Mouse (Mus musculus) MEL (cell line): ENCODE measurements at regions not wholly inside any gene's neighbourhood (a gene's known extent, or its start where the extent isn't known, plus 50 kb on each side); places are given as distances from the start of the nearest gene placed in this dataset.

Experiments
- CTCF ChIP-seq, 3 experiments: IDR thresholded peaks in 2 of 3; conservative IDR thresholded peaks in 1 of 3; 2 replicates each; pipeline ENCODE4 v1.5.1; 2011 to 2012; ENCODE audit warnings: low read length in 3 of 3, low read depth in 2 of 3, mild to moderate bottlenecking in 2 of 3, improper control_type of control experiment in 1 of 3, inconsistent platforms in 1 of 3, mixed read lengths in 1 of 3, moderate library complexity in 1 of 3; ENCODE audit not compliant: control insufficient read depth in 1 of 3, insufficient read depth in 1 of 3, poor library complexity in 1 of 3, severe bottlenecking in 1 of 3
- GATA1 ChIP-seq: IDR thresholded peaks from 2 replicates; pipeline ENCODE4 v1.6.1; 2011; ENCODE audit warnings: low read depth, low read length, improper control_type of control experiment
- HCFC1 ChIP-seq: IDR thresholded peaks from 2 replicates; pipeline ENCODE4 v1.6.1; 2012; ENCODE audit warnings: low read depth, mild to moderate bottlenecking, inconsistent platforms, low read length, improper control_type of control experiment, moderate library complexity
- MAZ ChIP-seq: IDR thresholded peaks from 2 replicates; pipeline ENCODE4 v1.6.1; 2012; ENCODE audit warnings: low read depth, mild to moderate bottlenecking, inconsistent platforms, low read length, improper control_type of control experiment
- MXI1 ChIP-seq: IDR thresholded peaks from 2 replicates; pipeline ENCODE4 v1.6.1; 2011; ENCODE audit warnings: mild to moderate bottlenecking, low read depth, low read length, improper control_type of control experiment
- MYB ChIP-seq: IDR thresholded peaks from 2 replicates; pipeline ENCODE4 v1.6.1; 2011; ENCODE audit warnings: mild to moderate bottlenecking, low read depth, low read length, improper control_type of control experiment

- TF ChIP-seq CTCF (IDR thresholded peaks at IDR 0.05 in 2 of 3, conservative IDR thresholded peaks at IDR 0.05 in 1 of 3; ENCODE audit: control insufficient read depth in 1 of 3, insufficient read depth in 1 of 3, low read depth in 2 of 3, low read length in 3 of 3, poor library complexity in 1 of 3, severe bottlenecking in 1 of 3) (no peak), MAZ (no peak), MXI1 (no peak), HCFC1 (no peak), MYB (no peak), GATA1 (no peak)
Measured at GRCm38 (mm10) chr14:76797518-76797917, 239.1 kb upstream of the Ccdc122 start.
